In the genomic region with DNA sequence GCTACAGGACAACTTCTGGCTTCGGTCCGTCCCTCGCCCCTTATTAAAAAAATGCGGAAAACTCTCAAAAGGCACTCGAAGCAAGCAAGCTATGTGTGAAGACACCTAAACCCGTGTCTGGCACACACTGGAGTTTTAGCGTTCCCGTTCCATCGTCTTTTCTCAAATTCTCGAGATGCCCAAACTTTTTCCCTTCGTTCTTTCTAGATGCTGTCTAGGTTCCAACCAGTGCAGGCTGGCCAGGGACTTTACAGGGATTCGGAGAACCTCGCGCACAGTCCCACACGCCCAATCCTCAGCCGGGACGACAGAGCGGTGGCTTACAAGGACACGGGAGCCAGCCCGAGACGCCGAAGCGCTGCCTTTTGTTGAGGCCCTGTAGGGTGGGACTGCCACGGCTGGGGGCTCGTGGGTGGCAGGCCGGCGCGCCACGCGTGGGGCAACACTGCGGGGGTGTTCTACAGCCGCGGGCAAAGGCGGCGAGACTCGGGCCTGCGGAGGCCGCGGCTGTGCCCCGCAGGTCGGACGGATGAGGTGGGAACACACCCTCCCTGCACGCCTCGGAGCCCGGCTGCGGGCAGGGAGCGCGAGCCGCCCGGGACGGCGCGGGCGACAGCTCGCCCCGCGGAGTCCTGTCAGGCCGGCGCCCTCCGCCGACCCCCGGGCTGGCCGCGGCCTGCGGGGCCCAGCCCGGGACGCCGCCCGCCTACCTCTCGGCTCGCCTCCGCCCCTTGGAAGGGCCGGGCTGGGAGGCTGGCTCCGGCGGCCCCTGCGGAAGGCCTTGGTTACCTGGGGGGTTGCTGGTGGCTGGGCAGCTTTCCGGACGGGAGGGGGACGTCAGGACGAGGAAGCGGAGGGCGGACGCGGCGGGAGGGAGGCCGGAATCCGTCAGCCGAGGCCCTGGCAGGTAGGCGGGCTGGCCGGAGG, we compare ENCODE assay signal across 8 mouse cellular contexts. TPM values are rescaled to one million over a fixed set of nuclear protein-coding genes. Genes with fewer than 3 reads are reported as not detected.
DNase-seq lines count a peak whose midpoint lies in the region; ATAC-seq and TF ChIP-seq lines count a peak whose summit lies in the region.

No protein-coding gene starts in this region.

- peak overlapping the region; percentile 92 for H3K4me3 ChIP-seq in C2C12 (ENCODE audit: insufficient read depth, poor library complexity, severe bottlenecking)
- peak overlapping the region; percentile 100 for H3K4me3 ChIP-seq in embryonic facial prominence, embryonic 10.5 days
- H3K4me3 ChIP-seq in heart, embryonic 10.5 days = peak overlapping the region; percentile 99
- peak overlapping the region; percentile 100 for H3K4me3 ChIP-seq in kidney, embryonic 14.5 days (ENCODE audit: low read length)
- peak overlapping the region; percentile 86 to 100 for H3K4me3 ChIP-seq in liver, embryonic 14.5 days (ENCODE audit: insufficient read depth in 1 of 2, low read depth in 2 of 2, low read length in 2 of 2)
- peak overlapping the region; percentile 88 for H3K4me3 ChIP-seq in neural tube, embryonic 12.5 days

- no peaks in the 10 kb centered on the region for H3K9me3 ChIP-seq in embryonic facial prominence, embryonic 10.5 days
- H3K9me3 ChIP-seq in heart, embryonic 10.5 days = no peaks in the 10 kb centered on the region
- H3K9me3 ChIP-seq in kidney, embryonic 14.5 days (ENCODE audit: control insufficient read depth, low read length) = no peaks in the 10 kb centered on the region
- no peaks in the 10 kb centered on the region for H3K9me3 ChIP-seq in liver, embryonic 14.5 days (ENCODE audit: control insufficient read depth, low read length)
- H3K9me3 ChIP-seq in neural tube, embryonic 12.5 days = no peaks in the 10 kb centered on the region

- peak overlapping the region; percentile 94 for H3K4me2 ChIP-seq in kidney, embryonic 14.5 days (replicated peaks; ENCODE audit: low read depth, low read length)
- H3K4me2 ChIP-seq in liver, embryonic 14.5 days (ENCODE audit: low read depth) = peak overlapping the region; percentile 98
- H3K4me2 ChIP-seq in neural tube, embryonic 12.5 days (replicated peaks) = peak overlapping the region; percentile 87

- no peaks in the 10 kb centered on the region for H3K27me3 ChIP-seq in C2C12 (ENCODE audit: control insufficient read depth, insufficient read depth, insufficient read length)
- H3K27me3 ChIP-seq in embryonic facial prominence, embryonic 10.5 days (replicated peaks; ENCODE audit: low read depth, poor library complexity, severe bottlenecking) = no peaks in the 10 kb centered on the region
- no peaks in the 10 kb centered on the region for H3K27me3 ChIP-seq in heart, embryonic 10.5 days (ENCODE audit: insufficient read depth, poor library complexity, severe bottlenecking)
- H3K27me3 ChIP-seq in kidney, embryonic 14.5 days (ENCODE audit: control insufficient read depth, insufficient read depth, low read length) = no peaks in the 10 kb centered on the region
- H3K27me3 ChIP-seq in liver, embryonic 14.5 days (ENCODE audit: control insufficient read depth, insufficient read depth, low read length) = no peaks in the 10 kb centered on the region
- no peaks in the 10 kb centered on the region for H3K27me3 ChIP-seq in neural tube, embryonic 12.5 days (replicated peaks)

- no peak for TF ChIP-seq CTCF in C2C12 (IDR thresholded peaks at IDR 0.05; ENCODE audit: control insufficient read depth, insufficient read depth, insufficient read length)
- no peak for TF ChIP-seq CTCF in liver, embryonic 14.5 days (IDR thresholded peaks at IDR 0.05; ENCODE audit: low read depth)

- peak overlapping the region; percentile 98 for H3ac ChIP-seq in C2C12 (ENCODE audit: control insufficient read depth, insufficient read length, low read depth)

- ATAC-seq in activated CD4-positive, CD25-positive, alpha-beta regulatory T cell, adult 4 months = peak; percentile 38
- ATAC-seq in kidney, embryonic 14.5 days (ENCODE audit: low FRiP score, low TSS enrichment) = peak; percentile 82
- ATAC-seq in liver, embryonic 14.5 days (ENCODE audit: insufficient read depth) = peak; percentile 73
- peak; percentile 74 for ATAC-seq in neural tube, embryonic 12.5 days (ENCODE audit: low FRiP score, low read depth)

- H3K4me1 ChIP-seq in embryonic facial prominence, embryonic 10.5 days = peaks cover 19% of the 10 kb centered on the region
- peaks cover 19% of the 10 kb centered on the region for H3K4me1 ChIP-seq in heart, embryonic 10.5 days
- H3K4me1 ChIP-seq in kidney, embryonic 14.5 days (ENCODE audit: control insufficient read depth, insufficient read depth, low read length) = peaks cover 5% of the 10 kb centered on the region; the same call in 1 of the 2 replicates
- H3K4me1 ChIP-seq in liver, embryonic 14.5 days (replicated peaks; ENCODE audit: control insufficient read depth in 2 of 2, insufficient read depth in 2 of 2, low read length in 1 of 2) = peaks cover 8 to 13% of the 10 kb centered on the region in 2 experiments
- peaks cover 10% of the 10 kb centered on the region for H3K4me1 ChIP-seq in neural tube, embryonic 12.5 days

- peaks cover 56% of the 10 kb centered on the region for H3K79me2 ChIP-seq in C2C12 (ENCODE audit: control insufficient read depth, insufficient read depth)

- H3K79me3 ChIP-seq in C2C12 (ENCODE audit: low read depth) = peaks cover 49% of the 10 kb centered on the region

- no peak for TF ChIP-seq EP300 in liver, embryonic 14.5 days (IDR thresholded peaks at IDR 0.05; ENCODE audit: low read depth)

- H3K36me3 ChIP-seq in C2C12 (ENCODE audit: control insufficient read depth, insufficient read depth) = peaks cover 28% of the 10 kb centered on the region
- peaks cover 19% of the 10 kb centered on the region for H3K36me3 ChIP-seq in embryonic facial prominence, embryonic 10.5 days (replicated peaks)
- H3K36me3 ChIP-seq in heart, embryonic 10.5 days = peaks cover 6% of the 10 kb centered on the region
- H3K36me3 ChIP-seq in kidney, embryonic 14.5 days (ENCODE audit: control insufficient read depth, insufficient read depth, low read length) = no peaks in the 10 kb centered on the region; the same call in 1 of the 2 replicates
- H3K36me3 ChIP-seq in liver, embryonic 14.5 days (replicated peaks; ENCODE audit: control insufficient read depth, insufficient read depth, low read depth) = peaks cover 6% of the 10 kb centered on the region
- H3K36me3 ChIP-seq in neural tube, embryonic 12.5 days = no peaks in the 10 kb centered on the region

- peak; percentile 59 for DNase-seq in embryonic facial prominence, embryonic 10.5 days (ENCODE audit: low spot score)
- DNase-seq in heart, embryonic 10.5 days (ENCODE audit: low spot score) = peak; percentile 85
- DNase-seq in liver, embryonic 14.5 days (ENCODE audit: low read depth in 3 of 3, low spot score in 3 of 3) = peak in 1 of 3 experiments; percentile 39
- peak; percentile 42 for DNase-seq in thymus, postnatal 0 days (ENCODE audit: low spot score)

- under 1% methylated on average over 90 of the region's 90 CpGs for WGBS in embryonic facial prominence, embryonic 10.5 days
- WGBS in heart, embryonic 10.5 days = 1% methylated on average over 75 of the region's 90 CpGs
- under 1% methylated on average over 79 of the region's 90 CpGs for WGBS in kidney, embryonic 14.5 days
- under 1% methylated on average over 78 of the region's 90 CpGs for WGBS in liver, embryonic 14.5 days (ENCODE audit: insufficient replicate concordance)
- under 1% methylated on average over 89 of the region's 90 CpGs for WGBS in neural tube, embryonic 12.5 days

- peak overlapping the region; percentile 98 for H3K27ac ChIP-seq in embryonic facial prominence, embryonic 10.5 days (replicated peaks)
- peak overlapping the region; percentile 100 for H3K27ac ChIP-seq in heart, embryonic 10.5 days
- H3K27ac ChIP-seq in kidney, embryonic 14.5 days (ENCODE audit: low read depth, low read length) = peak overlapping the region; percentile 96
- peak overlapping the region; percentile 87 for H3K27ac ChIP-seq in liver, embryonic 14.5 days
- H3K27ac ChIP-seq in neural tube, embryonic 12.5 days = peak overlapping the region; percentile 95

- H3K9ac ChIP-seq in kidney, embryonic 14.5 days (ENCODE audit: low read depth, low read length) = peak overlapping the region; percentile 100
- peak overlapping the region; percentile 99 for H3K9ac ChIP-seq in liver, embryonic 14.5 days (replicated peaks)
- H3K9ac ChIP-seq in neural tube, embryonic 12.5 days = peak overlapping the region; percentile 98

TF ChIP-seq in C2C12, 6 proteins besides CTCF, POLR2A, EP300 and RAD21:
- peak; percentile 38 for TF ChIP-seq MAX (IDR thresholded peaks at IDR 0.05)
- TF ChIP-seq MYOG (IDR thresholded peaks at IDR 0.05; ENCODE audit: control insufficient read depth, extremely low read depth, insufficient read length) = no peak

RNA-seq across cellular contexts. Expression of a gene that starts 0.7 kb away (rescaled TPM):
- 47.9 TPM for polyA plus RNA-seq in C2C12 (2012; fragmentation: generic; extraction: Trizol)
- 100 to 1,000 TPM in 1 of 2 experiments, 10 to 100 TPM in 1; 90.7 to 129 TPM for polyA plus RNA-seq in activated CD4-positive, CD25-positive, alpha-beta regulatory T cell, adult 4 months (2017; shearing (Covaris generic))
- polyA plus RNA-seq in embryonic facial prominence, embryonic 10.5 days (2016; fragmentation: Nextera tagmentation; extraction: Ambion mirVana) = 239 and 259 TPM in 2 replicates
- polyA plus RNA-seq in heart, embryonic 10.5 days (2016; fragmentation: Nextera tagmentation; extraction: Ambion mirVana) = 220 and 234 TPM in 2 replicates
- polyA plus RNA-seq in kidney, embryonic 14.5 days (2014; fragmentation: Nextera tagmentation; extraction: Ambion mirVana) = 308 and 329 TPM in 2 replicates
- polyA plus RNA-seq in liver, embryonic 14.5 days (2012; rRNA removed) = 20.5 and 35.3 TPM in 2 replicates
- 81.1 and 93.2 TPM in 2 replicates for polyA plus RNA-seq in liver, embryonic 14.5 days (2014; fragmentation: Nextera tagmentation; extraction: Ambion mirVana)
- polyA plus RNA-seq in neural tube, embryonic 12.5 days (2016; fragmentation: Nextera tagmentation; extraction: Ambion mirVana) = 345 and 414 TPM in 2 replicates
- polyA plus RNA-seq in thymus, postnatal 0 days (2015; fragmentation: Nextera tagmentation; extraction: Ambion mirVana) = 309 and 366 TPM in 2 replicates

RNA-seq across cellular contexts. Expression of a gene that starts 55.9 kb away (rescaled TPM):
- 166 TPM for polyA plus RNA-seq in C2C12 (2012; fragmentation: generic; extraction: Trizol)
- 10 to 100 TPM; 27.2 to 28.3 TPM for polyA plus RNA-seq in activated CD4-positive, CD25-positive, alpha-beta regulatory T cell, adult 4 months (2017; shearing (Covaris generic))
- polyA plus RNA-seq in embryonic facial prominence, embryonic 10.5 days (2016; fragmentation: Nextera tagmentation; extraction: Ambion mirVana) = 13.6 and 18.9 TPM in 2 replicates
- 52.5 and 84.3 TPM in 2 replicates for polyA plus RNA-seq in heart, embryonic 10.5 days (2016; fragmentation: Nextera tagmentation; extraction: Ambion mirVana)
- polyA plus RNA-seq in kidney, embryonic 14.5 days (2014; fragmentation: Nextera tagmentation; extraction: Ambion mirVana) = 57.6 and 84.2 TPM in 2 replicates
- 71.0 and 81.0 TPM in 2 replicates for polyA plus RNA-seq in liver, embryonic 14.5 days (2012; rRNA removed)
- polyA plus RNA-seq in liver, embryonic 14.5 days (2014; fragmentation: Nextera tagmentation; extraction: Ambion mirVana) = 83.0 and 115 TPM in 2 replicates
- polyA plus RNA-seq in neural tube, embryonic 12.5 days (2016; fragmentation: Nextera tagmentation; extraction: Ambion mirVana) = 39.0 and 41.0 TPM in 2 replicates
- 139 TPM in 2 replicates for polyA plus RNA-seq in thymus, postnatal 0 days (2015; fragmentation: Nextera tagmentation; extraction: Ambion mirVana)
